Mouse (Mus musculus): ENCODE results near the gene Nrp1.
A peak's percentile ranks its signal among the peaks of the same experiment; 100 is the strongest.

Nrp1 gene

DNA sequence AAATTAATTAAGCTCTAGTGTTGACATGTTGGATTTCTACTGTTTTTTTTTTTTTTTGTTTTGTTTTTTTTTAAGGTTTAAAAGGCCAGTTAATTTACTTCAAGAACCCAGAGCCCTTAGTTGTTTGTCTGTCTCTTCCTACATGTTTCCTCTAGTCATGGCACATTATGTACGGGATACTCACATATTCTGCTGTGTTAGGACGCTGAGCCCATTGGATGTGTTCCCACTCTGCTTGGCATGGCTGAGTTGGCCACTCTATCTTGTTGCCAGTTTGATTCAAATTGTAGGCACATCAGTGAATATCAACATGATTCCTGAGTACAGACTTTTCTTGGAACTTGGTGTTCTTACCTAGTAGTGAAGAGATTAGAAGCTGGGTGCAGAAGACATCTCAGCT is 114.5 kb downstream of the Nrp1 start:
- DNase-seq, result no peak

DNA sequence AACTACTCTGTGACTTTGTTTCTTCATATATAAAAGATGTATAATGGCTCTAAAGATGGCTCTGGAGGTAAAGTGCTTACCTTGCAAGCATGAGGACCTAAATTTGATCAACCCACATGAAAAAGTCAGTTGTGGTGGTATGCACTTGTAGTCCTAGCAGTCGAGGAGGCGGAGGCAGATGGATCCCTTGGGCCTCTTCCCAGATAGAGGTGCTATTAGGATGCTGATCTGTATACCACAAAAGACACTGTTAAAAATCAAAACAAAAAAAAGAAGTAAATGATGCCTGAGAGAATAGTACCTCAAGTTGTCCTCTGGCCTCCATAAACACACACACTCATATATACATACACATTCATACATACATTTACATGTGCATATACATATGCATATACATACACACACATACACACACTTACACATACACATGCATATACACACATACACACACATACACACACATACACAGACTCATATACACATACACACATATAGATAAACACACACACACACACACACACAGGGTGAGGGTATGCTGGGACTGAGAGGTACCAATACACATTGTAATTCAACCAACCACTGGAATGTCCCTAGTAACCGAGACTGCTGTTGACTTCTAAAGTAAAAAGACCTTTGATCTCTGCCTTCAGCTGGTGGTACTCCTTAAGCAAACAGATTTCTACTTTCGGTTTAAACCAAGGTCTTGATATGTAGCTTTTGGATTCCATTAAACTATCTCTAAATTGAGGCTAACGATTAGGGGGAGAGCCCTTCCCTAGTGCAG is 115.2 kb downstream of the Nrp1 start:
- no peak for DNase-seq

DNA sequence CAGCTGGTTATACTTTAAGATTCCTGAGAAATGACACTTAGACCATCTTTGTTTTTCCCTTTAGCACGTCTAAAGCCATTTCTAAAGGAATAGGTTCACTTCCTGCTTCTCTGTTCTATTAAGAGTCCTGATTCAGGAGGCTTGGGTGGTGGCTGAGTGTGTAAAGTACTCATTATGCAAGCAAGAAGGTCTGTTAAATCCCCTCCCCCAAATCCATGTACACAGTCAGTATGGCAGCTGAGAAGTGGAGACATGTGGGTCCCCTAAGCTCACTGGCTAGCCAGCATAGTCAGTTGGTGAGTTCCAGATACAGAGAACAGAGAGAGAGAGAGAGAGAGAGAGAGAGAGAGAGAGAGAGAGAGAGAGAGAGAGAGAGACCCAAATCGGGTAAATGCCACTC is 116.2 kb downstream of the Nrp1 start:
- no peak for DNase-seq

DNA sequence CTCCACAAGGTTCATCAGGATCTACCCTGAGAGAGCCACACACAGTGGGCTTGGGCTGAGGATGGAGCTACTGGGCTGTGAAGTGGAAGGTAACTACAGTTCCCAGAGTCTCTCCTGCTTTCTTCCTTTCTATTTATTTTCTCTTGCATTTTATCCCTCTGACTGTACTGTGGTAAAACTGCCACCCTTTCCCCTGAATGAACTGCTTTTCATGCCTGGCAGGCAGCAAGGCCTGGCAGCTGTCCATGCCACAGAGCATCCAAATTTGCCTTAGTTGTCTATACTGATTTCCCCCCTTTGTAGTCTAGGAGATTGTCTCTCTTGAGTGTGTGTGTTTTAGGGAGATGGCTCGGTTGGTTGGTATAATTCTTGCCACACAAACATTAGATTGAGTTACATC is 117.8 kb downstream of the Nrp1 start:
- no peak for DNase-seq

DNA sequence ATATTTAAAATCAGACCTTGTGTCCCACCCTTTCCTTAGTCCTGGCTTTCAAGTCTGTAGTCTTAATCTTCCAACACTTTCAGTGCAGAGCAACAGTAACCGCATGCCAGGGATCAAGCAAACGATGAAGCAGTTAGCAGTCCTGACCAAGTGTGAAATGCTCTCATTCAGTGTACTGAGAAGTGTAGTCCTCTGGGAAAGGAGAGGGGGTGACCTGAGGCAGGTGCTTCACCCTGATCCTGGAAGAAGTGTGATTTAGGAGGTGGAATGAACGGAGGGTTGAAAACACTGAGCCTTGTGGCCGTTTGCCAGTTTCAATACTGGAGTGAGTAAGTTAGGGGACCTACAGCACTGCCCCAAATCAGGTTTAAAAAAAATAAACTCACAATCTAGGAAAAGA is 119.6 kb downstream of the Nrp1 start:
- no peak for DNase-seq

DNA sequence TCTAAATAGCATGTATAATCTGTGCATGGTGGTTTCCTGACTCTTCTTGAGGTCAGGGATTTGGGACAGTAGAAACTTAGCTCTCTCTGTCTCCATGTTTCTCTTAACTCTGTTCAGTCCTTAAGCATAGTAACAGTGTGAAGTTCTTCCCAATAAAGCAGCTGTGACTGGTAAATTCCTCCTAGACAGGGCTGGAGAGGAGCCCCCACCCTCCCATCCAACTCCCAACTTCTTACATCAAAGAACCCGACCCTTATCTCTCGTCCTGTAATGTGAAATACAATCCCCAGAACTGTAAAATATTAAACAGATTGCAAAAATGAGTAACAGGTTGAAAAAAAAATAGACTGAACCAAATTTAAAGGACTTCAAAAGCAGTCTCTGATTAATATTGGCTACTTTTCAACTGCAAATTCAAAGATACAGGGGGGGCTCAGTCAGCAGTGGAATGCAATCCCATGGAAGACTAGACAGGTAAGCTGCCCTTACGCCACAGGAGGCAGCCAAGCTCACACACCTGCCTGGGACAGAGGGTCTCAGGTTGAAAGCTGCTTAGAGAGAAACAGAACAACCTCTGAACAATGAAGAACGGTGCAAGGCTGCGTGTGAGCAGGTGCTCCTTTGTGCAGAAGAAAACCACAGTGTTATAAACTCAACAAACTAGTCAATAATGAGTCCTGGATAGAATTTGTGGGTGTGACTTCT is 121.1 kb downstream of the Nrp1 start:
- DNase-seq, result no peak

DNA sequence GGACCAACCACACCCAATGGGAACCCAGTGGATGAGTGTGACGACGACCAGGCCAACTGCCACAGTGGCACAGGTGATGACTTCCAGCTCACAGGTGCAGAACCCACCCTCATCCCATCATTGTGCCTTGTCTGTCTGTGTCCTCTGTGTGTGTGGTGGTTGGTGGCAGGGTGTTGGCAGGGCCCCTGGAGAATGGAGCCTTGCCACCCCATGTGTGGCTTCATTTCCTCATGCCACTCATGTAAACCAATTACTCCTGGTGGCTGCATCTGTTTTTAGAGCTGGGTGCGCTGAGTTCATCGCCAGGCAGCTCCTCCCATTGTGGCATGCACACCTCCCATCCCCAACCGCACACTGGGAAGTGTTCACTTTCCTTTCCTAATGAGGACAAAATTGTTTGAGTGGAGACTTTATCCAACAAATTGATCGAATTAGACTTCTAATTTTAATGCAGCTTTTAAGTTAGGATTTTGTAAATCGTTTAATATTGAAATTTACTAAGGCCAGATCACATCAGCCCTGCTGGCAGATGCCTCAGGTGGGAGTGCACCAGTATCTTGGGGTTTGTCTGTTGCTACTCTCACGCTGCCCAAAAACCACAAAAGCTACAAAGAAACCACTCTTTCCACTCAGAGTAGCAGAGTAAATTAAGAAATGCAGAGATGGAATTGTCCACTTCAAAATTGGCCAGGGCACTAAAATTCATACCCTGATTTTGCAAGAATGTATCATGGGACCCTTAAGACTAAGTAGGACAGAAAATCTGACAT is 122.7 kb downstream of the Nrp1 start:
- DNase-seq, result peak; percentile 44 to 76

DNA sequence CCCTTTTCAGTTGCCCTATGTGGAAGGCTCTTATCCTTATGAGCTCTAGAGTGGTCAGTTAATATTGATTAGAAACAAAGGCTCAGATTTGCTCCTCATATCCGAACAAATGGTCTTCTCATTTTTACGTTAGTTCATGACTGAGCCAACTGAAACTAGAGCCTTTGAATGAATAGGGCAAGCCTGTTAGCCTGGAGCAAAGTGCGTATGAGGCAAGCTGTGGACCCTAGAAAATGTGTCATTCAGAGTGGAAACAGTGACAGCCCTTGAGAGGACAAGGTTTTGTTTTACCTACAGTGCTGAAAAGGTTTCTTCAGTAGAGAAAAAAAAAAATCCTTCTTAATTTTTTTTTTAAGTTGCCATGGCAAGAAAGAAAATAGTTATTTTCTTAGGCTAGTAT is 124.9 kb downstream of the Nrp1 start:
- no peak for DNase-seq

DNA sequence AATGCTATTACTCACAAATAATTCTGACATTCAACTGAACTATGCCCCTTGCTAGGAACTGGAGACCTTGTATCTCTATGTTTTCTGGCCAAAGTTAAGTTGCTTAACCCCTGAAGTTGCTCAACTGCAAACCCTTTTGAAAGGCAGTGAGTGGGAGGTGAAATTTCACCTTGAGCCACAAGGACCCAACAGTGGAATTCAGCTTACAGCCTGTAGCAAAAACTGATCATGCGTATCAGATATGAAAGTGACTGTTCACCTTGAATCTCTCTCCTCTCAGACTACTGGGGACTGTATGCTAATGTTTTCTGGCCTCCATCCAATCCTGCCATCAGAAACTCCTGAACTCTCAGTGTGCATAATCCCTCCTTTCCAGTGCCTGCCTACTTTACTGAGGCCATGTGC is 126.3 kb downstream of the Nrp1 start:
- no peak for DNase-seq

DNA sequence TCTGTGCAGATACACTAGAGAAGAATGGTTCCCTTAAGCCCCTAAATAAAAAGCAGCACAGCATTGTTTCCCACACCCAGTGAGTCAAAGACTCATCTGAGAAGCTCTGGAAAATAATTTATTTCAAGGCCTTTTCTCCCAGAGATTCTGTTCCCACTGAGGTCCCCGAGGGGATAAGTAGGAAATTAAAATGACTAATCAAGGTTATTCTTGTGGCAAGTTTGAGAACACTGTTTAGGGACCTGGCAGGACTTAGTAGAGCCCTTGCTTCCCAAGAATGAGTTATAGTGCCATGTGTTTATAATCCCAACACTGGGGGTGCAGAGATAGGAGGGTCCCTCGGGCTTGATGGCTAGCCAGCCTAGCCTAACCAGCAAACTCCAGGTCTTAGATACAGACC is 127.6 kb downstream of the Nrp1 start:
- DNase-seq, result no peak

DNA sequence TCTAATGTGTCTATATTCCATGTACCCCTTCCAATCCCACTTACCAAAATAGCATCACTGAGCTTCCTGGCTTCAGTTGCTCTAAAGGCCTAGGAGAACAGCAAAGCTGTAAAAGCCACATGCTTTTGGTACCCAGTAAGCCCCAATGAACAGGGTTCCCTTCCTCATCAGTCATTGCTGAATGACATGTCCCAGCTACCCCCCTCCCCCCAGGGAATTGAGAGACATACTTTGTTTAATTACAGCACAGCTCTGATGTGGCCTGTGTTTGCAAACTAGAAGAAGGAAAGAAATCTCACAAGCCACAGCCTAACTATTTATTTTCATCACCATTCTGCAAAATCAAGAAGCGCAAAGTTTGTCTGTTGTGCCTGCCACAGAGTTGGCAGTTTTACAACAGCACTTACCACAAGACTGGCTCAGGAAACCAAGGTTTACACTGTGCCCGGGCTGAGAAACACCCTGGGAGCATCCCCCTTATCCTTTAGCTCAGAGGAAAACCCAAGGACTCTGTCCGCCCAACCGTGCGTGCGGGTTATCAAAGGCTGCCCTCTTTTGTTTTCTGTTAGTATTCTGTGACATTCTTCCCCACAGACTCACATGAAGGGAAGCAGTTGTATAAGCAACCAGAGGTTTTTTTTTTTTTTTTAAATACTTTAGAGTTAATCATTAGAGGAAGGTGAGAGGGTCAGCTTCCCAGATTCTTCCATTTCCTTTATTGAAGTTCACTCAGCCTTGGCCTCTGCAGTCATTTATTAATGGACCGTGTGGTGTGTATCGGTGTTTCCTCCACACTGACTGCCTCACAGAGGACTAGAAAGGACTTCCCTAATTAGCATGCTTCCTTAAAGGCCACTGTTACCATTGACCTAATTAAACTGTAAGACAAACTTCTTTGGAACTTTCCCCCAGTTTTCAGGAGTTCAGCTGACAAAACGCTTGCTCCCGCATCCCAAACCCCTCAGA is 129.8 kb downstream of the Nrp1 start:
- DNase-seq, result peak in 1 of 2 experiments; percentile 29

DNA sequence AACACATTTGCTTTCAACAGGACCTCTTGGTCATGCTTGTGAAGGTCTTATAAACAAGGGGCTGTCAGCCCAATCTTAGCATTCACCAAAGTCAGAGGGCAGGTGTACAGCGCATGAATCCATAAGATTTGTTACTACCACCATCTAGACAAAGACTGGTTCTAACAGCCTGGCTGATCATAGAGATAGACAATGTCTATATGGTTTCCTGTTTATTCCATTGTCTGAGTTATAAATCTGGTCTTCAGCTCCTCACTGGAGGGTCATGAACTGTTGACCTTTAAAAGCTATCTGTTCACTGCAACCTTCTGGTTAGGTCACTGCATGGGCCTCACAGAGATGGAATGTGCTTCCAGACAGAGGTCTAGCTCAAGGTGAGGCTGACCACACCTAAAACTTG is 130.9 kb downstream of the Nrp1 start:
- DNase-seq, result no peak

DNA sequence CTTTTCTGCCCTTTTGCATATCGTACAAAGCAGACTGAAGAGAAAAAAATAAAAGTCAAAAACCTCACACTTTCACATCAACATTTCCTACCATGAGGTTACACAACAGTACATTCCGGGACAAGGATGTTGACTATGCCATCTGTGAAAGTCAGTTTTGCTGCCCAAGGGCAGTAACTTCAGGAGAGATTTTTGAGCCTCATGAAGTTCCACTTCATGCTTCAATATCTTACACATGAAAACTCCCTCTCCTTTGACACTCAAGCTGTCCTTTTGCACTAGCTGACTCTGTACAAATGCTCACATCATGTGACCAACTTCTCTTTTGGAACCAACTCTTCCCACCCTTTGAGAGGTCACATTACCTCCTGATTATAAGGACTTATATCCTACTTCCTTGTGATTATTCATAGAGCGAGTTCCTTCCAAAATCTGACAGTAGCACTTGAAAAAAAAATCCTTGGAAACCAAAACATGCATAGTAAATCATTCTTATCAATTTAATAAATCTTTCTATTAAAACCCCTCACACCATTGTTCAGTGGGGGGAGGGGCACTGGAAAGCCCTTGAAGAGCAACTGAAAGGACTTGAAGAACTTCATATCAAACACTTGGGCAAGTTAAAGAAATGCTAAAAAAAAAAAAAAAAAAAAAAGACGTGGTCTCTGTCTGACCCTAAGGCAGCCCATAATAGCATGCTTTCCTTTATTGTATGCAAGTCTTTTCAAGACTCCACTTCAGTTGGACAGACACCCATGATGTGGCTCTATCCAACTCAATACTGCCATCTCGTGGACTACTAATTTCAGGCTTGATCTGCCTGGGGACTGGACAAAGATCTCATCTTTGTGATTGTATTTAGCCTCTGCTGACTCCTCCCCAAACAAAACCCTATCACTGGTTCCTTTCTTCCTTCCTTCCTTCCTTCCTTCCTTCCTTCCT is 133.0 kb downstream of the Nrp1 start:
- DNase-seq, result peak in 1 of 2 experiments; percentile 55

DNA sequence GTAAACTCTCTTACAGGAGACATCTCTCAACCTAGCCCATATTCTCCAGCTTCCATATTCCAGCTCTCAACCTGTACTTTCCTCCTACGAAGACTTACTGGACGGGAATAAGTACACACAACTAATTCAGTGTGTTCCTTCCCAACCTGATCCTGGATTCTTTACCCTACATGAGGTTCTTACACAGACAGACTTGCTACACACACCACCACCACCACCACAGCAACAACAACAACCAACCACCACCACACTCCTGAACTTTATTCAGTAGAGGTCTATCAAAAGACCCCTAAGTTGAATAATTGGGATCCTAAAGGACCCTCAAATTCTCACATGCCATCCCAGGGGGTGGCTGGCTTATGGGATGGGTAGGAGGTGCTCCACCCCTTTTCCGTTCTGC is 135.4 kb downstream of the Nrp1 start:
- DNase-seq, result no peak

DNA sequence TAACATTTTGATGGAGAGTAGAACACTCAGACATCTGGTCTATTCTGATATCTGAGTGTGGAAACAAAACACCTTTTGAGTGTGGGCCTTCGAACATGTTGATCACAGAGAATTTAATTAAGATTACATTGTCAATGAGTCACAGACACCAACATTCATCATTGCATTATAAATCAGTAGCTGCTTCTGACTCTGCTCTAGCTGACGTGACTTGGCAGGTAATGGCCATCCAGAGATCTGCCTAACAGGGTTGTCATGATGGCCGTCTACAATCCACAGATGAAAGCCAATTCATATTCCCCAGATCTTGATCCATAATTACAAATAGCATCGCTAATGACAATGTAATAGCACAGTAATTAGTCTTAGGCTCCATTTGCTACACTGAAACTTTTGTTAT is 140.4 kb downstream of the Nrp1 start:
- no peak for DNase-seq

DNA sequence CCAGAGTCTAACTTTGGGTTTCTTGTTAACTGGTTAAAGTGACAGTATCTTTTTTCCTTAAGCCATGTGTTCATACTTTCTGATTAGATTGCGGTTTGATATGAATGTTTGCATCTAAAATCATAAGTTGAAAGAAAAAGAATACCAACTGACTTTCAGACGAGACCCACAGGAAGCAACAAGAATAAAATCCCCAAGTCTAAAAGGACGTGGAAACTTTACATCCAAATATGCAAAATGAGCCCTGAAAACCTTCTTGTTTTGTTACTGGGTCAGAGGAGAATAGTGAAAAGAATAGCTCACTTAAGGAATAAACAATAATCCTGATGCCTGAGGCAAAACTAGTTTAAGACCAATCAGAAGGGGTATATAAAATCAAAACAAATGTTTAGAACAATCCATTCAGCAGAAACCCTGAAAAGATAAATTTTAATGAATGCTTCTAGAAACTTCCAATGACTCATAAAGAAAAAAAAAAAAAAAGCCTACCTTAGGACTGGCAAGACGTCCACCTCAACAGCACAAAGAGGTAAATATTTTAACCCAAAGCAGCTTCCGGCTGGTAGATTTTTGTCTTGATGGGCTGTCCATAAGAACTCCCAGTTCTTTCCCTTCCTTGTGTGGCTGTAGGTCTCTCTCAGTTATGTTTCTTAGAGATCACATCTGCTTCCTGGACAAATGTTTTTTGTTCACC is 145.9 kb downstream of the Nrp1 start:
- DNase-seq, result no peak

DNA sequence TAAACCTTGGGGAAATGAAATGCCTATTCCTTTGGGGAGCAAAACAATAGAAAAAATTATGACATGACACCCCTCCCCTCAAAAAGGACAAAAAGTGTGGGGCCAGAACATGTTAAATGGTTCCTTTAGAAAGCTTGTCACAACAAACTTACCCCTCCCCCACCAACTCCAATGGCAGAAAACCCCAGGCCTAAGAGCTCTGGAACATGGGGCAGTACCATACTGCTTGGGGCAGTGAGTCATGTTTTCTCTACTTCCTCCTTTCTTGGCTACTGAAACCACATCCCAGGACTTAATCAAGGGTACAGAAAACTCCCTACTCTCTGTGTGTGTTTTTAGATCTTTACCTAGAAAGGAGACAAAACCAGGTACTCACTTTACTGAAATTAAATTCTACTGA is 147.5 kb downstream of the Nrp1 start:
- DNase-seq, result no peak

DNA sequence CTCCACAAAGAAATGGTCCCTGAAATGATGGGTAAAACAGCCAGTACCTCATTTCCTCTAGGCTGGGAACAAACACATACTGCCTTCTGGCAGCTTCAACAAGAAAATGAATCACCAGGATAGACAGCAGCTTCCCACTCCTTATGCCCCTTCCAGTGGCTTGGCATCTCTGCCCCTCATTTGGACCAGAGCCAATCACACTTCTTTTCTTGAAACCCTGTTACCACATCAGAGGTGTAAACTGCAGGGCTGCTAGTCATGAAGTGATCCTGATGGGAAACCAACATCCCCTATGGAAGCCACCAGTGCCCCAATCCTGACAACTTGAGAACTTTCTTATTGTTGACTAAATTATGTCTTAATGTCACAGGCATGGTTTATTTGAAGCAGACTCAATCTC is 150.3 kb downstream of the Nrp1 start:
- DNase-seq, result no peak

DNA sequence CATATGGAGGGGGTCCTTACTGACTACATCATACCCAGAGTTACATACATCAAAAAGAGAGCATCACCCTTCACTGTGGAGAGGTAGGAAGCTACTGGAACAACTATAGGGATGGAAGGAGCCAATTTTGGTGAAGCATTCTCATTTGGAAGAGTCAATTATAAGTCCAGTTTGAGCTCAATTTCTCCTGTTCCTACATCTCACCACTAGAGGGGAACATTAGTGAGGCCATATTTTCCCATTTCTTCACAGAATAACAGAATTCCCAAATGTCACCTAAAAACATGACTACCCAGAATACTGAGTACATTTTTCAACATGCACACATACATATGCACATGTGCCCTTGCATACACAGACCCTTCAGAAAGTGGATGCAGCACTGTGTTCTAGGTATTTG is 152.6 kb downstream of the Nrp1 start:
- DNase-seq, result no peak

DNA sequence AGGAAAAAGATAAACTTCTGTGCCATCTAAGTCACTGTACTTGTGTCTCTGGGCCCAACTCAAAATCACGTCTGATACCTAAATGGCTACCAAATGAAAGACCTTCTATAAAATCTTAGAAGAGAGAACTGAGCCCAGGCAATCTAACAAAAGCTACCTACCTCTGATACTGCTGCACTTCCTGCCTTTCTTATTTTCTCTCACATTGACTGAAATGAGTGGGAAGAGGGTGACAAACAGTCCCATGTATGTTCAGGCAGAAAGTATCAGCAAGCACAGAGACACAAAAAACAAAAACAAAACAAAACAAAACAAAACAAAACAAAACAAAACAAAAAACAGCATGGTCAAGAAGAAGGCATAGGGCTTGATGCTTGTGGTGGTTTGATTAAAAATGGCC is 153.3 kb downstream of the Nrp1 start:
- no peak for DNase-seq

Measured in thymus, adult 18-20 months (tissue).